Mouse (Mus musculus) Muller cell, postnatal 12 days (primary cell): ENCODE measurements at regions not wholly inside any gene's neighbourhood (a gene's known extent, or its start where the extent isn't known, plus 50 kb on each side); places are given as distances from the start of the nearest gene placed in this dataset.

Source experiments
- DNase-seq: peaks from one replicate; pipeline ENCODE4 v3.0.0-alpha.2; 2015; ENCODE audit errors: inconsistent ontology term

DNA sequence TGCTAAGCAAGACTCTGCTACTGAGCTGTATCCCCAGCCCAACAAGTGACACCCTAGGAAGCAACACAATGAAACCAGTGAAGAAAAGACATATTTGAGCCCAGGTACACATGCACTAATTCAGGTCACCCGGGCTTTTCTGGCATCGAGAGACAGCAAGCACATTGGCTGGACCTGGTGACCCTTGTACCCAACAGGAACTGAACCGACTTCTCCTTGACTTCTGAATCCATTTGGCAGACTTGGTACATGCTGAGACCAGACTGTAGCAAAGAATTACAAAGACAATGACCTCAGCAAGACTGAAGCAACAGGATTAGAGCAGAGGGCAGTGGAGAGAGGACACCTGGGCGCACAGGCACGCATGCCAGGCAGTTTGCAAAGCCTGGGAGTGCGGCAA is 79.1 kb downstream of the Sema4f start:
- DNase-seq, result no peak

DNA sequence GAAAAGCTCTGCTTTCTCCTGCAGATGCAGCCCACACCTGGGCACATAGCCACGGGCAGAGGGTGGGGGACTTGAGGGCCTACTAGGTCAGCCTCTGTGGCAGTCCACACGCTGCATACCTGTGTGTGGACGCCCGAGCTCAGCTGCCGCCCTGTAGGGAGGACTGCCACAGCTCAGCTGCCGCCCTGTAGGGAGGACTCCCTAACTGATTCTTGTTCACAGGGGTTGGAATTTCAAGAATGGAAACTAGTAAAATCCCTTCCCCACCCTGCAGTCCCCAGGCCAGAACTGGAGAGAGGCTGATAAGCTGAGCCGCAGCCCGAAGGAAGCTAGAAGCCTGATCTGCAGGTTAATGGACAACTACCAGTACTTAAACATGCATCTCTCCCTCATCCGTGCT is 82.0 kb upstream of the Hk2 start:
- DNase-seq, result no peak

DNA sequence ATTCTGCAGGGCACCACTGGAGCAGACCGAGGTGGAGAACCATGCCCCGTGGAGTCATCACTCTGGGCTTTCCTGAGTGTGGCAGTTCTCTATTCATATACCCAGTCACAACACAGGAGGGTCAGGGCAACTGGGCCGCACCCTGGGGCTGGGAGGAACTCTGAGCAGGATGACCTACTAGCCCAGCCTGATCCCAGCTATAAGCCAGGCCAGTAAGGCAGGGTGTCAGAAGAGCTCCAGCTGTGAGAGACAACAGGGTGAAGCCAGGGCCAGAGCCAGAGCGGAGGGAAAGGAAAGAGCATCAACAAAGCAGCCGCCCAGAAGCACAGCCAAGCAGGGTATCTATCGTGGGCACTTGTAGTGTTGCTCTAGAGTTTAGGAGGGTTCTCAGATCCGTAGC is 81.1 kb upstream of the Hk2 start:
- DNase-seq, result no peak

DNA sequence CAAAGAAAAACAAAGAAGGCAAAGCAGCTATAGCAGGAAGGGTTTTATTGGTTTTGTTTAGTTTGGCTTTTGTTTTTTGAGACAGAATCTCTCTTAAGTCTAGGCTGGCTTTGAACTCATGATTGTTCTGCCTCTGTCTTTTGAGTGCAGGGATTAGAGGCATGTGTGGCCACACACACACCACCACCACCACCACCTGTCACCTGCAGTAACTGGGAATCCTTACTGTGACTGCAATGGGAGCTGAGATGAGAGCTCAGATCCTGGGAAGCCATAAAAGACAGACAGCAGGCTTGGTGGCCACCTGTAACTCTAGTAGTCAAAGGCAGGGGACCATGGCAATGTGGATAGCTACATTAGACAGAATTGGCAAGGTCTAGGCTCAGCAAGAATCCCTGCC is 80.5 kb upstream of the Hk2 start:
- no peak for DNase-seq

DNA sequence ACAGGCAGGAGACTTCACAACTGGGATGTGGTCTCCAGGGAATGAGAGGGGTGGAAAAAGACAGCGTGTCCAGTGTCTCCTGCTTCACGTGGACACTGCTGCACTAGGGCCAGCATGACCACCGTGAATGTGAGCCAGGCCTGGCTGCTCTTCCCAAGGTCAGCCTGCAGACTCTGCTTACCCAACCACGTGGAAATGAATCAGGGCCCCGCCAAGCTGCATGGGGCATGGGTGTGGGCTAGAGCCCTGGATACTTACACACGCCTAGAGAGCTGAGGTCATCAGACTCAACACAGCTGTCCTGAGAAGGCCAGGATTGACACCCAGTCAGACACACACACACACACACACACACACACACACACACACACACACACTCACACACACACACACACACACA is 80.1 kb upstream of the Hk2 start:
- DNase-seq, result peak; percentile 71

DNA sequence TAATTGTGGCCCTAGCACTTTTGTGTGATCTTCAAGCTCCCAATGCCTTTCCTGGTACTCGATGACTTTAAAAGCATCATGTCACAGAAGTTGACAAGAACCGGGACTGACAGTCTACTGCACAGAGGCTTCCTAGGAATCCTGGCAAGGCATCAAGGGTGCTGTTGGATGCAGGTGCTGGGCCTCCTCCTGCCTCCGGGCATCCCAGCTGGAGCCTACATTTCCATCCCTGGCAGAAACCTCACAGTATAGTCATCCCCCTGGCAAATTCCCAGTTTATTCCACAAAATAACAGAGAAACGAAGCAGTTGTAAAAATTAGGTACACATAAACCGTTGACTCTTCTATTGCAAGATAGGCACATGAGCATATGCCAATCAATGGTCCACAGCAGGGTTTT is 78.8 kb upstream of the Hk2 start:
- peak; percentile 89 for DNase-seq

DNA sequence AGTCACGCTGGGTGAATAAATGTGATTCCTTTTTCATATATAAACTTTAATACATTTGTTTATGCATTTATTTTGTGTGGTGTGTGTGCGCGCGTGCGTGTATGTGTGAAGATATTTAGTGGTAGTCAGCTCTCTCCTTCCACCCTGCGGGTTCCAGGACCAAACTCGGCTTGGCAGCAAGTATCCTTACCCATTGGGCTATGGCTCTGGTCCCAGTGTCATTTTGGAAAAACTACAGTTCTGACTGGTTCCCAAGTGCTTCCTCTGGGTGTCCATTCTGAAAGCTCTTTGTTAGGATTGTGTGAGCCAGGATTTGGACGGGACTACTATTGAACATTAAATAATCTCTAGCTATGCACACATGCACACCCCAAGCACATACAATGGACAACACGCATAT is 76.3 kb upstream of the Hk2 start:
- DNase-seq, result no peak

DNA sequence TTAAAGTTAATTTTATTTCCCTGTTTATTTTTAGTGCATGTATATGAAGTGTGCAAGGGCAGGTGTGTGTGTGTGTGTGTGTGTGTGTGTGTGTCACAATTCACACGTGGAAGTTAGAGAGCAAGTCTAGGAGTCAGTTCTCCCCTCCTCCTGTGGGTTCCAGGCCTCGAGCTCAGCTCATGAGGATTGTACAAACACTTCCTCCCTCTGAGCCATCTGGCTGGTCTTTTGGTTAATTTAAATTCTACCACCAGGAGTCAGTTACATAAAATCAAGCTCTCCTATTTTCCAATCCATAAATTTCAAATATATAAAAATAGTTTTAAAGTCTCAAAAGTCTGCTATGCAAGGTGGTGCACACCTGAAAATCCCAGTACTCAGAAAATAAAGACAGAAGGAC is 73.3 kb upstream of the Hk2 start:
- no peak for DNase-seq

DNA sequence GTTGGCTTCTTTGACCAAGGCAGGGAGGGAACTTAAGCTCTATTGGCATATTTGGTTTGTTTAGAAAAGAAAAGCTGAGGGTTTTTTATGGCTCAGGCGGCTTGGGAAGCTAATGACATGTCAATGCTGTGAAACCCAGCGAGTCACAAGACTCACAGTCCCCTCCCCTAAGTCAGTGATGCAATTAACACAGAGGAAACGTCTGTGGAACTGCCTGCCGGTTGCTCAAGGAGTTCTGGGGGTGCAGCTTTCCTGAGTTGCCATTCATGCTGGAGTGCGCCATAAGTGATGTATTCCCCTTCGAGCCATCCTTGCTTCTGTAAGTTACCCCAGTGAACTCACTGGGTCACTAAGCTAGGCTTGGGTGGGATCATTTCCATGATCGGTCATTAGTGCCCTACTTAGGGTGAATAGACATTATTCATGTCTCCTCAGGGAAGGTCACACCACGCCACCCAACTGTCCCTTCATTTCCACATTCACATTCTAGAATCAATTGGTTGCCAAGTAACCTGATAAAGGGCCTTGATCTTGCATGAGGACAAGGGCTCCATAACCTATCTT is 72.4 kb upstream of the Hk2 start:
- DNase-seq, result no peak

DNA sequence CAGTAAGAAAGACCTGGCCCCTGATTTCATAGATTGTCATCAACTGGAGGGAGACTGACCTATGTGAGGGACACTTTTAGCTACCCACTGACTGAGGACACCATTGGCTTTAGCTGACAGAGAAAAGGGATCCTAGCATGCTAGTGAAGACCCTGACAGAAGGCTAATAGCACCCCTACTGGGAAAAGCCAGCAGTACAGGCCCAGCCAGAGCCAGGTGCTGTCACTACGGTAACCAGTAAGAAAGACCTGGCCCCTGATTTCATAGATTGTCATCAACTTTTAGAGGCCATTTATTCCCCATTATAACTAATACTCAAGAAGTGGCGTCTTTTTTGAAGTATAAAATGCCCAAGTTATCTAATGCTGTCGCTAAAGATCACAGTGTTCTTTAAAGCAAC is 70.2 kb upstream of the Hk2 start:
- no peak for DNase-seq

DNA sequence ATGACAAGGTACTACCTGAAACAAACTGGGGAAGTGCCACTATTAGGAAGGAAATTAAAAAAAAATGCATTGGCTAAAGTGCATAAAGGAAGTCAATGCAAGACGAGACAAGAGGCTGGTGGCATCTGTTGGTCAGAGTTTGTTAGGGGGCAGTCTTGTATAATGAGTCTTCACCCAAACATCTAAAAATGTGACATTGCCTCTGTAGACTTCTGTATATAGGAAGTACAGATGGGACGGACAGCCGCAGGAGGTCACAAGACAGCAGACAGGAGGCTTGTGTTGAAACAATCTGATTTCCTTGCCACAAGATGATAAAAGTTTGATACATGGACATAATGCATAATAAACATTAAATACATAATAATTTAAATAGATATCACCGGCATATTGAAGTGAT is 69.6 kb upstream of the Hk2 start:
- no peak for DNase-seq

DNA sequence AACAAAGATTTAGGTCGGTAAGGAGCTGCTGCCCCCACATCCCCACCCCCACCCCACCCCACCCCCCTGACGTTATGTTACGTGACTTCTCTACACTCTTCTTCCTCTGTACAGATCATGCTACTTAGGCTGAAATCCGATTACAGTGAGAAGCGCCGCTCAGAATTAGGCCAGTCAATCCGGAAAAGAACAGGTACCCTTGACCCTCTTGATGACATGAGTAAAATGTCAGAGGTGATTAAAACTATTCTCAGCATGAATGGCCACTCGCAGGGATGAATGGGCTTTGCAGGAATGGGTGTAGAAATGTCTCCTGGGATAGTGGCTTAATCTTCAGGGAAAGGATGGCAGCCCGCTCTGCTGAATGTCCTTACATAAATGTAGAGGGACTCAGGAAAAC is 63.0 kb upstream of the Hk2 start:
- DNase-seq, result no peak

DNA sequence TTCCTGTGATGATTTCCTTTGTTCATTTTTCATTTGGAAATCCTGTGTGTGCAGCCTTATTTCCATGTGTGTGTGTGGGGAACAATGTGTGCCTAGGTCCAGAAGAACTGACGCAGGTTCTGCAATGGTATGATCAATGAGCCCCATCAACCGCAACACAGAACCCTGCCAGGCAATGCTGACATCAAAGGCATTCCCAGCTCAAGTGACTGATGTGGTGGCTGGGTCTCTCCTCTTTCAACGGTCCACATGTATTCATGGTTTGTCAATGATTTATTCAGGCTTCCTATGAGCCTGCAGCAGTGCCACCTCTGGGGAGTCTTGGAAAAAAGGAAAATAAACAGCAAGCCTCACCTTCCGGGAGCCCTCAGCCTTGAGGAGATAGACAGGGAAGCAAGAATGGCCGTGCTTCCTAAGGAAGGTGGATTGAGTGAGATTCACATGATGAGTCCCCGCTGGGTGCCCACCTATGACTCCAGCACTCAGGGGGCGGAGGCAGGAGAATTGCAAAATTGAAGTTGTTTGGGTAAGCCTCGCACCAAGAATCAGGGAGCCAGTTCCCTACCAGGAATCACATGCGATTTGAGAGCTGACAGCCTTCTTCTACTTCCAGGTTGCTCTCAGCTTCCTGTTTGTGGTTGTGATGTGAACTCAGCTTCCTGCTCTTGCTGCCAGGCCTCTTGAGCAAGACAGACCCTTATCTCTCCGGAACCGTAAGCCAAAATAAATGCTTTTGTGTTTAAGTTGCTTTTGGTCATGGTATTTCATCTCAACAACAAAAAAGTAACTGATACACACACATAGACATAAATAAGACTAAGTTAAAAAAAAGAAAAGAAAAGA is 61.2 kb upstream of the Hk2 start:
- DNase-seq, result no peak

DNA sequence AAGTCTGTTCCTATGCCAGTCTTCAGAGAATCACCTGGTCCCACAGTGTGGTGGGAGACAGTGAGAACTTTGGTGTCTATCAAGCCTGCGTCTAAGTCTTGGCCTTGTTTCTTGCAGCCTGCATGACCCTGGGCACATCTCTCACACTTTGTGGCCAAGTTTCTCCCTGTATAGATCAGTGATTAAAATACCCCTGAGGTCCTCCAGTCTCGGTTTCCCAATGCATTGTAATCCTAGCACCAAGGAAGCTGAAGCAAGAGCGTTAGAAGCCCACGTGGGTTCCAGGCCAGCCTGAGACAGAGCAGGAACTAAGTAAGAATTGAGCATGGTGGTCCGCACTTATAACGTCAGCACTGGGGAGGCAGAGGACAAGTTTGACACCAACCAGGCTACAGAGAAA is 59.6 kb upstream of the Hk2 start:
- DNase-seq, result no peak

DNA sequence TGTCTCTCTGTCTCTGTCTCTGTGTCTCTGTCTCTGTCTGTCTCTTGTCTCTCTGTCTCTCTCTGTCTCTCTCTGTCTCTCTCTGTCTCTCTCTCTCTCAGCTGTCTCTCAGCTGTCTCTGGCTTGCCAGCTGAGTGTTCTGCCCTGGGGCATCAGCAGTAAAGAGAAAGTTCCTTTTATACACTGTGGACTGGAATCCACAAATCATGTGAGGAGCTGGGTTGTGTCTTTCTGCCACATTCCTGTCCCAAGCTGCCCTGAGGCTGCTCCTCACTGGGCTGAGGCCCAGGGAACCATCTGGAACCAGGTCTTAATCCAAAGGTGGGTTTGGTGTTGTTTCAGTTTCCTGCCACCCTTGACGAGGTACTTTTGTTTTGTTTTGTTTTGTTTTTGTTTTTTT is 57.0 kb upstream of the Hk2 start:
- DNase-seq, result peak; percentile 77

DNA sequence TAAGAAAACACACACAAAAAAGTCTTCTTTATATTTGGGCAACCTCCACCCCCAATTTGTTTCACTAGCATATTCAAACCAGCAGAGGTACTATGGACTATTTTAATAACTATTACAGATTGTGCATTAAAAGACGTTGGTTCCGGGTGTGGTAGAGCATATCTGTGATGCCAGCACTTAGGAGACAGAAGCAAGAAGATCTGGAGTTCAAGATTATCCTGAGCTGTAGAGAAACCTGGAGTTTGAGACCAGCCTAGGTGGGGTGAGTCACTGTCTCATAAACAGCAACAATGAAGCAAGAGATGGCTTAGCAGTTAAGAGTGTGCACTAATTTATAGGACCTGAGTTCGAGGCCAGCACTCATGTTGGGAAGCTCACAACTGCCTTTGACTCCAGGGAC is 50.4 kb upstream of the Hk2 start:
- DNase-seq, result no peak

DNA sequence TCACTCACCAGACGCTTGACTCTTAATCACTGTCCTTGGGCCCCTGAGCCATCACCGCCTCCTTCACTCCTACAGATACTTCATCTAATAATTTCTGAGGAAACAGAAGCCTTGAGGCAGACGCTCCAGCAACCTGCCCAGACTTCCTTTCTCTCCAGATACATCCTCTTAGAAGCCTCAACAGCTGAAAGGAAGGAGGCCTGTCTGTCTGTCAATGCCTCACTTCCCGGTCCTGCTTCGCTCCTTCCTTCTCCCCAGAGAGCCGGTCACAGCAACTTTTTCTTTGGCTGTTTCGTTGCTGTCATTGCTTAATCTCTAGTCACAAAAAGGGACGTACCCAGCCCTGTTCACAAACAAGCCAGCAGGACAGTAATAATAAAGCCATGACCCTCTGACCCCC is 50.0 kb upstream of the Hk2 start:
- DNase-seq, result no peak
